Mouse (Mus musculus) kidney, embryonic 14.5 days (tissue): ENCODE data around the gene Kif13a. TPM values are rescaled to one million over a fixed set of nuclear protein-coding genes. Genes with fewer than 3 reads are reported as not detected.

Source experiments
- ATAC-seq: fragments of 200-750 bp; cut with Nextera tagmentation; 2 replicates; pipeline ENCODE4 v1.8.0; 2017; ENCODE audit warnings: moderate number of reproducible peaks, mild to moderate bottlenecking, moderate TSS enrichment, moderate library complexity; ENCODE audit not compliant: low FRiP score, low TSS enrichment
- H3K27ac ChIP-seq: fragments of 300-500 bp; sonication (generic); 2 replicates; pipeline ENCODE4 v1.5.1; 2014; ENCODE audit warnings: low read depth, mild to moderate bottlenecking, low read length, moderate library complexity, mixed read lengths
- H3K27me3 ChIP-seq: fragments of 300-500 bp; sonication (generic); 2 replicates; pipeline ENCODE4 v1.6.1; 2014; ENCODE audit warnings: mild to moderate bottlenecking, low read length; ENCODE audit not compliant: control insufficient read depth, insufficient read depth
- H3K36me3 ChIP-seq: fragments of 300-500 bp; sonication (generic); 2 replicates; pipeline ENCODE4 v1.6.1; 2014; ENCODE audit warnings: low read length, mixed read lengths; ENCODE audit not compliant: control insufficient read depth, insufficient read depth
- H3K4me1 ChIP-seq: fragments of 300-500 bp; sonication (generic); 2 replicates; pipeline ENCODE4 v1.6.1; 2014; ENCODE audit warnings: low read length, mixed read lengths; ENCODE audit not compliant: control insufficient read depth, insufficient read depth
- H3K4me2 ChIP-seq: fragments of 300-500 bp; sonication (generic); replicated peaks from 2 replicates; pipeline ENCODE4 v1.6.1; 2014; ENCODE audit warnings: low read depth, mild to moderate bottlenecking, low read length
- H3K4me3 ChIP-seq: fragments of 300-500 bp; sonication (generic); 2 replicates; pipeline ENCODE4 v1.5.1; 2014; ENCODE audit warnings: mild to moderate bottlenecking, low read length
- H3K9ac ChIP-seq: fragments of 300-500 bp; sonication (generic); 2 replicates; pipeline ENCODE4 v1.6.1; 2014; ENCODE audit warnings: low read depth, mild to moderate bottlenecking, low read length, moderate library complexity
- H3K9me3 ChIP-seq: fragments of 300-500 bp; sonication (generic); 2 replicates; pipeline ENCODE4 v1.6.1; 2016; ENCODE audit warnings: low read length; ENCODE audit not compliant: control insufficient read depth
- WGBS: fragments of 180-500 bp; shearing (Covaris S2); extraction: QIAGEN DNeasy Blood & Tissue Kit; methylation state at CpG from one replicate; pipeline ENCODE4 v1.1.7; 2014; 5-methylcytosine and 5-hydroxymethylcytosine counted together
- polyA plus RNA-seq: library from polyadenylated mRNA; unstranded; fragments of >200 nt; fragmentation: Nextera tagmentation; extraction: Ambion mirVana; gene quantifications from 2 replicates; pipeline ENCODE4 v1.2.1, GENCODE M21; 2014

Kif13a gene
- polyA plus RNA-seq, 1 experiment from 2014 or later: 18.2 TPM

GRCm38 (mm10) chr13:46759281-46759809, 170.3 kb downstream of the Kif13a start:
- Histone ChIP-seq H3K36me3 (peaks cover 20% of the 10 kb centered on the region; the same call in 1 of the 2 replicates), H3K27me3 (no peaks in the 10 kb centered on the region), H3K9me3 (no peaks in the 10 kb centered on the region), H3K4me1 (no peaks in the 10 kb centered on the region), H3K4me2 (no peak overlapping the region), H3K4me3 (no peak overlapping the region), H3K27ac (no peak overlapping the region), H3K9ac (no peak overlapping the region)
- ATAC-seq: no peak
- WGBS: 81% methylated on average over 8 of the region's 8 CpGs

DNA sequence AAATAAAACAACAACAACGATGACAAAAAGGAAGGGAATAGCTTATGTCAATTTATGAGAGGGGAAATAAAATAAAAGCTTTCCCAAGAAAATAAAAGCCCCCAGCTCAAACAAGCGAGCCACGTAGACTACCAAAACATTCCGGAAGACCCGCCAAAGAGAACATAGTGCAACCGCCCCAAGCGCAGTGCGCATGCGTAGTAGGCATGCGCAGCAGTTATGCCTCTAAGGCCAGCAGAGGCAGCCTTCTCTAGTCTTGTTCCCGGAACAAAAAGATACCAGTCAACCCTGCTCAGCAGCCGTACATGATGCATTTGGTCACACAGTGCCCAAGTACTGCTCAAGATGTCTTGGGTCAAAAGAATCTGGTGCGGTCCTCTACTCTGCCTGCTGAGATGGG, 171.0 kb downstream of the Kif13a start:
- 94% methylated on average over 13 of the region's 13 CpGs for WGBS
- Histone ChIP-seq H3K4me1 (no peaks in the 10 kb centered on the region), H3K36me3 (peaks cover 20% of the 10 kb centered on the region; the same call in 1 of the 2 replicates)

GRCm38 (mm10) chr13:46757946-46758345, 171.7 kb downstream of the Kif13a start:
- Histone ChIP-seq H3K27ac (no peak overlapping the region), H3K27me3 (no peaks in the 10 kb centered on the region), H3K4me3 (no peak overlapping the region), H3K36me3 (peaks cover 19% of the 10 kb centered on the region; the same call in 1 of the 2 replicates), H3K9ac (no peak overlapping the region), H3K9me3 (no peaks in the 10 kb centered on the region), H3K4me2 (no peak overlapping the region), H3K4me1 (no peaks in the 10 kb centered on the region)
- 89% methylated on average over 7 of the region's 7 CpGs for WGBS
- ATAC-seq: no peak

More for the DNA sequence above, 171.0 kb downstream of the Kif13a start:
- ATAC-seq: no peak
- Histone ChIP-seq H3K4me2 (no peak overlapping the region), H3K9me3 (no peaks in the 10 kb centered on the region), H3K27ac (no peak overlapping the region), H3K9ac (no peak overlapping the region), H3K4me3 (no peak overlapping the region), H3K27me3 (no peaks in the 10 kb centered on the region)

DNA sequence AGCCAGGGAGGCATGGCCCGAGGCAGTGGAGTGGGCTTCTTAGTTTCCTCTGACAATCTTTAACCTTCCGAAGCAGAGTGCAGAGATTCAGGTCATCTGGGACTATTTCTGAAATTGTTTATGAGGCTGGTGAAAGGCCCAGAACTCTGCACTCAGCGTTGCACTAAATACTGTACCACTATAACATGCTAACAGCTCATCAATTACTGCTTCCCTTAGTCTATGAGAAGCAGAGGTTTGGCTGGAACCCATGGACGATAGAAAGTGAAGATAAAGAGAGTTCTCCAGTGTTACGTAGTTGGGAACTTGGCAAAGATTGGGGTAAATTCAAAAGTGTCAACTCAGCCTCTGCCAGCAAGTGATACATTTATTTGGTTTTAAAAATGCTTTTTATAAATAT, 176.4 kb downstream of the Kif13a start:
- Histone ChIP-seq H3K9me3 (no peaks in the 10 kb centered on the region), H3K4me3 (no peak overlapping the region), H3K27me3 (no peaks in the 10 kb centered on the region), H3K4me1 (no peaks in the 10 kb centered on the region), H3K27ac (no peak overlapping the region), H3K9ac (no peak overlapping the region), H3K4me2 (no peak overlapping the region), H3K36me3 (peaks cover 18% of the 10 kb centered on the region)
- WGBS: 80% methylated on average over 5 of the region's 5 CpGs
- ATAC-seq: no peak

GRCm38 (mm10) chr13:46752566-46753229, 177.0 kb downstream of the Kif13a start:
- Histone ChIP-seq H3K36me3 (peaks cover 18% of the 10 kb centered on the region), H3K27me3 (no peaks in the 10 kb centered on the region), H3K4me1 (no peaks in the 10 kb centered on the region), H3K4me3 (no peak overlapping the region), H3K4me2 (no peak overlapping the region), H3K27ac (no peak overlapping the region), H3K9ac (no peak overlapping the region), H3K9me3 (no peaks in the 10 kb centered on the region)
- no peak for ATAC-seq
- 84% methylated on average over 13 of the region's 13 CpGs for WGBS

GRCm38 (mm10) chr13:46748138-46748873, 181.4 kb downstream of the Kif13a start:
- no peak overlapping the region for H3K27ac ChIP-seq
- peaks cover 18% of the 10 kb centered on the region for H3K36me3 ChIP-seq
- H3K4me3 ChIP-seq: no peak overlapping the region
- no peak overlapping the region for H3K9ac ChIP-seq
- ATAC-seq: no peak
- WGBS: 81% methylated on average over 5 of the region's 5 CpGs
- no peaks in the 10 kb centered on the region for H3K4me1 ChIP-seq
- no peaks in the 10 kb centered on the region for H3K9me3 ChIP-seq
- no peaks in the 10 kb centered on the region for H3K27me3 ChIP-seq
- no peak overlapping the region for H3K4me2 ChIP-seq

GRCm38 (mm10) chr13:46743821-46744220, 185.8 kb downstream of the Kif13a start:
- H3K27ac ChIP-seq: no peak overlapping the region
- ATAC-seq: no peak
- WGBS: 82% methylated on average over 8 of the region's 8 CpGs
- H3K27me3 ChIP-seq: no peaks in the 10 kb centered on the region
- H3K9me3 ChIP-seq: no peaks in the 10 kb centered on the region
- no peak overlapping the region for H3K9ac ChIP-seq
- H3K4me2 ChIP-seq: no peak overlapping the region
- no peaks in the 10 kb centered on the region for H3K36me3 ChIP-seq
- no peak overlapping the region for H3K4me3 ChIP-seq
- H3K4me1 ChIP-seq: no peaks in the 10 kb centered on the region

GRCm38 (mm10) chr13:46742367-46742766, 187.3 kb downstream of the Kif13a start:
- Histone ChIP-seq H3K27ac (no peak overlapping the region), H3K9ac (no peak overlapping the region), H3K27me3 (no peaks in the 10 kb centered on the region), H3K4me1 (no peaks in the 10 kb centered on the region), H3K36me3 (no peaks in the 10 kb centered on the region), H3K4me3 (no peak overlapping the region), H3K4me2 (no peak overlapping the region), H3K9me3 (no peaks in the 10 kb centered on the region)
- 52% methylated on average over 2 of the region's 2 CpGs for WGBS
- ATAC-seq: no peak

DNA sequence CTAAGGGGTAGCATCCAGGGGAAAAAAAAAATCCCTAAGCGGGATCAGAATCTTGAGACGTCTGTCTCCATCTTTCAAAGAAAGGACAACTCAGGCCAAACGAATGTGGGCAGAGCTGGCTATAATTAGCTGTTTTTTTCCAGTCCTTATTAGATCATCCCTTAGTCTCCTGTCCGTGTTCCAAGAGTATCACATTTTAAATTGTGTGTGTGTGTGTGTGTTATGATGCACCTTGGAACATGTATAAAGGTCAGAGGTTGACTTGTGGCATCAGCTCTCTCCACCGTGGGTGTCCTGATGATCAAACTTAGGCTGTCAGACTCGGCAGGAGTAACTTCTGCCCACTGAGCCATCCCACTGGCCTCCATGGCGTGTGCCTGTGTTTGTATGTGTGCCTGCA, 190.2 kb downstream of the Kif13a start:
- 76% methylated on average over 7 of the region's 7 CpGs for WGBS
- Histone ChIP-seq H3K27ac (no peak overlapping the region), H3K36me3 (no peaks in the 10 kb centered on the region), H3K9me3 (no peaks in the 10 kb centered on the region), H3K4me1 (0 out of 2 replicates have a peak, but pooled peaks cover 3% of the 10 kb centered on the region), H3K4me3 (no peak overlapping the region), H3K9ac (no peak overlapping the region), H3K4me2 (no peak overlapping the region), H3K27me3 (no peaks in the 10 kb centered on the region)
- no peak for ATAC-seq
